Mouse (Mus musculus) layer of hippocampus, adult 9-11 months (tissue): ENCODE measurements at regions not wholly inside any gene's neighbourhood (a gene's known extent, or its start where the extent isn't known, plus 50 kb on each side); places are given as distances from the start of the nearest gene placed in this dataset.

Experiments used
- DNase-seq: peaks from one replicate; pipeline ENCODE4 v3.0.0; 2022

GRCm38 (mm10) chr2:75146256-75146655 lies 320.7 kb downstream of the Mtx2 start:
- no peak for DNase-seq

- DNase-seq, result no peak
Observed at GRCm38 (mm10) chr2:75147399-75147798, 321.8 kb downstream of the Mtx2 start.

GRCm38 (mm10) chr2:75147967-75148366 lies 322.4 kb downstream of the Mtx2 start:
- DNase-seq, result no peak

- DNase-seq, result no peak
Observed at GRCm38 (mm10) chr2:75149036-75149435, 323.4 kb downstream of the Mtx2 start.

- DNase-seq, result no peak
Observed at GRCm38 (mm10) chr2:75149562-75149961, 324.0 kb downstream of the Mtx2 start.

GRCm38 (mm10) chr2:75150986-75151385 lies 325.4 kb downstream of the Mtx2 start:
- DNase-seq, result peak; percentile 15

- DNase-seq, result no peak
Observed at GRCm38 (mm10) chr2:75151519-75151918, 325.9 kb downstream of the Mtx2 start.

- no peak for DNase-seq
Observed at GRCm38 (mm10) chr2:75152477-75152990, 326.9 kb downstream of the Mtx2 start.

GRCm38 (mm10) chr2:75154448-75154847 lies 328.8 kb downstream of the Mtx2 start:
- no peak for DNase-seq

- DNase-seq, result no peak
Observed at GRCm38 (mm10) chr2:75158581-75158980, 333.0 kb downstream of the Mtx2 start.

GRCm38 (mm10) chr2:75161075-75161474 lies 335.5 kb downstream of the Mtx2 start:
- DNase-seq, result no peak

GRCm38 (mm10) chr2:75164987-75165386 lies 339.4 kb downstream of the Mtx2 start:
- DNase-seq, result no peak

GRCm38 (mm10) chr2:75176267-75176666 lies 350.7 kb downstream of the Mtx2 start:
- DNase-seq, result no peak

GRCm38 (mm10) chr2:75183293-75183692 lies 357.7 kb downstream of the Mtx2 start:
- DNase-seq, result no peak

- no peak for DNase-seq
Observed at GRCm38 (mm10) chr2:75202587-75203220, 377.1 kb downstream of the Mtx2 start.

- DNase-seq, result peak; percentile 32
Observed at GRCm38 (mm10) chr2:75208821-75209758, 383.5 kb downstream of the Mtx2 start.

GRCm38 (mm10) chr2:75209790-75210583 lies 384.4 kb downstream of the Mtx2 start:
- no peak for DNase-seq

GRCm38 (mm10) chr2:75216931-75217330 lies 391.3 kb downstream of the Mtx2 start:
- DNase-seq, result no peak

- peak; percentile 34 for DNase-seq
Observed at GRCm38 (mm10) chr2:75220775-75221359, 395.3 kb downstream of the Mtx2 start.

- peak; percentile 16 for DNase-seq
Observed at GRCm38 (mm10) chr2:75224443-75224842, 398.8 kb downstream of the Mtx2 start.

- DNase-seq, result no peak
Observed at GRCm38 (mm10) chr2:75240976-75241375, 415.4 kb downstream of the Mtx2 start.

- DNase-seq, result peak; percentile 54
Observed at GRCm38 (mm10) chr2:75244311-75245033, 414.6 kb upstream of the Hnrnpa3 start.
